Mouse (Mus musculus) kidney, postnatal 0 days (tissue): ENCODE data around the gene Ccm2l. TPM values are rescaled to one million over a fixed set of nuclear protein-coding genes. Genes with fewer than 3 reads are reported as not detected.

Experiments
- ATAC-seq: fragments of 200-750 bp; cut with Nextera tagmentation; replicated peaks from 2 replicates; pipeline ENCODE4 v1.8.0; 2017; ENCODE audit warnings: low read depth, moderate number of reproducible peaks, moderate TSS enrichment, moderate library complexity; ENCODE audit not compliant: low FRiP score
- DNase-seq: peaks from one replicate; pipeline ENCODE4 v3.0.0-alpha.2; 2016; ENCODE audit warnings: low spot score
- H3K27ac ChIP-seq: fragments of 300-500 bp; sonication (generic); 2 replicates; pipeline ENCODE4 v1.5.1; 2014; ENCODE audit warnings: mild to moderate bottlenecking
- H3K27me3 ChIP-seq: fragments of 300-500 bp; sonication (generic); 2 replicates; pipeline ENCODE4 v1.6.1; 2014; ENCODE audit warnings: low read length, mixed read lengths; ENCODE audit not compliant: insufficient read depth
- H3K36me3 ChIP-seq: fragments of 300-500 bp; sonication (generic); 2 replicates; pipeline ENCODE4 v1.6.1; 2014; ENCODE audit warnings: low read length, mixed read lengths; ENCODE audit not compliant: insufficient read depth
- H3K4me1 ChIP-seq: fragments of 300-500 bp; sonication (generic); replicated peaks from 2 replicates; pipeline ENCODE4 v1.6.1; 2014; ENCODE audit warnings: antibody characterized with exemption, low read length, mixed read lengths; ENCODE audit not compliant: insufficient read depth
- H3K4me2 ChIP-seq: fragments of 300-500 bp; sonication (generic); 2 replicates; pipeline ENCODE4 v1.6.1; 2014; ENCODE audit warnings: mild to moderate bottlenecking, low read length, moderate library complexity, mixed read lengths
- H3K4me3 ChIP-seq: fragments of 300-500 bp; sonication (generic); replicated peaks from 2 replicates; pipeline ENCODE4 v1.5.1; 2014; ENCODE audit warnings: low read depth, low read length
- H3K9ac ChIP-seq: fragments of 300-500 bp; sonication (generic); 2 replicates; pipeline ENCODE4 v1.6.1; 2014; ENCODE audit warnings: low read depth, low read length
- H3K9me3 ChIP-seq: fragments of 300-500 bp; sonication (generic); replicated peaks from 2 replicates; pipeline ENCODE4 v1.6.1; 2016; ENCODE audit warnings: low read length, inconsistent platforms, mixed read lengths
- CTCF ChIP-seq: IDR thresholded peaks from 2 replicates; pipeline ENCODE4 v1.5.1; 2016; ENCODE audit warnings: antibody characterized with exemption, low read depth, mild to moderate bottlenecking, moderate library complexity
- WGBS: fragments of 180-500 bp; shearing (Covaris S2); extraction: QIAGEN DNeasy Blood & Tissue Kit; methylation state at CpG from one replicate; pipeline ENCODE4 v1.1.7; 2014; 5-methylcytosine and 5-hydroxymethylcytosine counted together
- polyA plus RNA-seq: library from polyadenylated mRNA; unstranded; fragments of >200 nt; fragmentation: Nextera tagmentation; extraction: Ambion mirVana; gene quantifications from 2 replicates; pipeline ENCODE4 v1.2.1, GENCODE M21; 2015

The Ccm2l gene
- polyA plus RNA-seq, 1 experiment from 2014 or later = 3.4 TPM

DNA sequence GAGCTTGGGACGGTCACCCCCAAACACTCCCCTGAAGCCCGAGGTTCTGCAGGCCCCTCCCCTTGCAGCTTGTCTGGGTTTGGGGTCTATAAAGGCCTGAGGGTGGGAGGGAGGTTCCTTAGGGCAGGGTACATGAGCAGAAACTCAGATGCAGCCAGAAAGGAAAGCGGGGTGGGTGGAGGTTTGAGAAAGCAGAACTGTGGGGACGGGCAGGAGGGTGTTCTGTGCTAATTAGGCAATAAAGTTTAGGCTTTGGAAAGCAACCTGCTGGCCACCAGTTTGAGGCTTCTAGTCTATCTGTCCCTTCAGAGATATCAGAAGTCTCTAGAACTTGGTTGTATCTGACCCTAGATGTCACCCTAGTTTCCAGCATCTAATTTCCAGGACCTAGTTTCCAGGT is 7.4 kb upstream of the Ccm2l start:
- Histone ChIP-seq H3K4me3 (no peak overlapping the region), H3K27ac (no peak overlapping the region), H3K4me2 (no peak overlapping the region), H3K9me3 (no peaks in the 10 kb centered on the region), H3K9ac (no peak overlapping the region), H3K27me3 (no peaks in the 10 kb centered on the region), H3K36me3 (no peaks in the 10 kb centered on the region), H3K4me1 (no peaks in the 10 kb centered on the region)
- DNase-seq (no peak), ATAC-seq (no peak)
- 51% methylated on average over 4 of the region's 4 CpGs for WGBS
- TF ChIP-seq CTCF = no peak

DNA sequence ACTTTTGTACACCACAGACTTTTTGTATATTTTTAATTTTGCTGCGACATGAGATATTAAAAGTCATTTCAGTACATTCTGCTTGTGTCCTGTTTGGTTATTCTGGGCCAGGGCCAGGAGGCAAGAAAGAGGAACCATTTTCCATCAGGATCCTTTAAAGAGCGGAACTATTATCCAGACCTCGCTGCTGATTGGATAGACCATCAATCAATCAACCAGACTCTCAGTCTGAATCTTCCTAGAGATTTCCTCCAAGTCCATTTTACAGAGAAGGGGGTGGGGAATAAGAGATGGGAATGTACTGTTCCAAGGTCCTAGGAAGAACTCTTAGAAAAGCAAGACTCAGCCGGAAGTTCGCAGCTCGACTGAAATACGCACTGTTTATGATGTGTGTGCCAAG is 5.5 kb upstream of the Ccm2l start:
- no peak for TF ChIP-seq CTCF
- Histone ChIP-seq H3K27ac (no peak overlapping the region), H3K4me1 (no peaks in the 10 kb centered on the region), H3K4me3 (no peak overlapping the region), H3K9me3 (no peaks in the 10 kb centered on the region), H3K9ac (no peak overlapping the region), H3K27me3 (no peaks in the 10 kb centered on the region), H3K36me3 (no peaks in the 10 kb centered on the region), H3K4me2 (no peak overlapping the region)
- WGBS = 77% methylated on average over 7 of the region's 7 CpGs
- DNase-seq (no peak), ATAC-seq (no peak)

GRCm38 (mm10) chr2:153063394-153063793 is 2.4 kb upstream of the Ccm2l start:
- DNase-seq = no peak
- ATAC-seq = no peak
- 69% methylated on average over 3 of the region's 3 CpGs for WGBS
- Histone ChIP-seq H3K4me3 (no peak overlapping the region), H3K4me2 (no peak overlapping the region), H3K27me3 (no peaks in the 10 kb centered on the region), H3K36me3 (no peaks in the 10 kb centered on the region), H3K9ac (no peak overlapping the region), H3K9me3 (no peaks in the 10 kb centered on the region), H3K4me1 (no peaks in the 10 kb centered on the region), H3K27ac (no peak overlapping the region)
- no peak for TF ChIP-seq CTCF

DNA sequence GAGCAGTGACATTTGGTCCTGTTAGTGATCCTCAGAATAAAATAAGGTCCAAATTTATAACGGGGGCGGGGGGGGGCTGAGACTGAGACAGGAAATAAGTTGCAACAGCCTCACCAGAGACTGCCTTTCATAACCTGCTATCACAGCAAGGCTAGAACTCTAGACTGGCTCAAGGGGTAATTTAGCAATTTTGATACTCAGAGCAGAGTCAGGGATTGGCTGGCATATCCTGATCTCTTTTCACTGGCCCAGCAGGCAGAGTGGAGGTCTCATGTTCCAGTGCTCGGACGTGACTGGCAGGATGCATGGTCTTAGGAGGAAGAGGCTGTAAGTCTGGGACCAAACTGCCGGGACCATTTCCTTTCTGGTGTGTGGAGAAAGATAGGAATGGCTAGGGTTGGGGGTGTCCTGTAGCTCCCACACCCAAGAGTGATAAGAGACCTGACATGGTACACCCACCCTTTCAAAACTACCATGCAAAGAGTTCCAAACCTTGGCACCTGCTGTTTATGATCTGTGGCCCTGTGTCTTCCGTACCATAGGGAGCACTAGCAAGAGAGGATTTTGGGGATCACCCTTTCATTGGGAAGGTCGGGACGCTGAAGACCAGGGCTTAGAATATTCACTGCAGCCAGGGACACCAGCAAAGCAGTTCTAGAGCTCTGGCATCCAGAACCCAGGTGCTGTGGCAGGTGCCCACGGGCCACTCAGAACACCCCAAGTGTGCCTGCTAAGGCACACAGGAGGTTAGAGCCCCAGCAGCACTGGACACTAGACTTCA is 1.4 kb upstream of the Ccm2l start:
- Histone ChIP-seq H3K4me3 (no peak overlapping the region), H3K36me3 (no peaks in the 10 kb centered on the region), H3K9me3 (no peaks in the 10 kb centered on the region), H3K4me2 (no peak overlapping the region), H3K27me3 (0 out of 2 replicates have a peak, but pooled peaks cover 4% of the 10 kb centered on the region), H3K9ac (no peak overlapping the region), H3K4me1 (no peaks in the 10 kb centered on the region), H3K27ac (no peak overlapping the region)
- TF ChIP-seq CTCF = no peak
- ATAC-seq = no peak
- 59% methylated on average over 9 of the region's 9 CpGs for WGBS
- no peak for DNase-seq

GRCm38 (mm10) chr2:153066991-153067390 is 1.2 kb downstream of the Ccm2l start:
- no peak overlapping the region; the same call in 1 of the 2 replicates for H3K4me3 ChIP-seq
- H3K9ac ChIP-seq = no peak overlapping the region
- no peaks in the 10 kb centered on the region for H3K4me1 ChIP-seq
- no peak for DNase-seq
- peak overlapping the region; percentile 39; the same call in 1 of the 2 replicates for H3K4me2 ChIP-seq
- H3K27me3 ChIP-seq = peaks cover 19% of the 10 kb centered on the region
- no peaks in the 10 kb centered on the region for H3K9me3 ChIP-seq
- 0 out of 2 replicates have a peak overlapping the region, but pooled peaks have one; percentile 51 for H3K27ac ChIP-seq
- whole genome bisulfite sequencing = 43% methylated on average over 6 of the region's 6 CpGs
- H3K36me3 ChIP-seq = no peaks in the 10 kb centered on the region
- TF ChIP-seq CTCF = no peak
- ATAC-seq = no peak

GRCm38 (mm10) chr2:153070762-153071490 is 5.2 kb downstream of the Ccm2l start:
- Histone ChIP-seq H3K4me3 (no peak overlapping the region), H3K27ac (no peak overlapping the region), H3K36me3 (no peaks in the 10 kb centered on the region), H3K4me2 (no peak overlapping the region), H3K4me1 (no peaks in the 10 kb centered on the region), H3K9me3 (no peaks in the 10 kb centered on the region), H3K9ac (no peak overlapping the region), H3K27me3 (peaks cover 32% of the 10 kb centered on the region)
- peak; percentile 45; the same call in 1 of the 2 replicates for TF ChIP-seq CTCF
- 16% methylated on average over 23 of the region's 23 CpGs for WGBS
- ATAC-seq (no peak), DNase-seq (peak; percentile 50)
